Mouse (Mus musculus) cortical plate, adult 2 months (tissue): ENCODE data around the gene Lrrc58.

Source experiments
- CTCF ChIP-seq: fragments of 200-500 bp; IDR thresholded peaks from 2 replicates; pipeline ENCODE4 v1.5.1; 2011; ENCODE audit warnings: mild to moderate bottlenecking, control low read depth, low read length; ENCODE audit not compliant: insufficient read depth; ENCODE audit errors: extremely low read depth
- POLR2A ChIP-seq: fragments of 200-500 bp; IDR thresholded peaks from 2 replicates; pipeline ENCODE4 v1.6.1; 2011; ENCODE audit warnings: mild to moderate bottlenecking, low read length, control low read depth; ENCODE audit not compliant: insufficient read depth; ENCODE audit errors: extremely low read depth

DNA sequence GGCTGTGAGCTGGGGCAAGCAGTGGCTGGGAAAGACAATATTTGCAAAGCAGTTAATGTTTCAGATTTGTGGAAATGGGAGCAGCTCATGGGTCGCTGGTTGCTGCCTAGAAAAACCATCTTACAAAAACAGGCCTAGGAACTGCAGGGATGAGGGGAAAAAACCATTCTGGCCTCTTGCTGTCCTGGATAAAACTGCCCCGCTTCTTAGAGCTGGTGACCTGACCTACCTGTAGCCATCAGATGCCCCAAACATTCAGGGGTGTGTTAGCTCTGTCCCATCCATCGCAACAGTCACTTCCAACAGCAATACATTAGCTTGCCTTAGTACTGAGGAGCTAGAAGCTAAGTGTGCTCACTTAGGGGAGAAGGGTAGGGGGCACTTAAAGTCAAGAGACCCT is 20.8 kb downstream of the Lrrc58 start:
- TF ChIP-seq CTCF: no peak
- no peak for TF ChIP-seq POLR2A
